Mouse (Mus musculus): Measurements from ENCODE around the gene Olfr669.
"Not testable (repeated sequence)": the region's sequence is repeated elsewhere in the genome, so short reads cannot be mapped to it uniquely, and the experiment has no call there.

DNA sequence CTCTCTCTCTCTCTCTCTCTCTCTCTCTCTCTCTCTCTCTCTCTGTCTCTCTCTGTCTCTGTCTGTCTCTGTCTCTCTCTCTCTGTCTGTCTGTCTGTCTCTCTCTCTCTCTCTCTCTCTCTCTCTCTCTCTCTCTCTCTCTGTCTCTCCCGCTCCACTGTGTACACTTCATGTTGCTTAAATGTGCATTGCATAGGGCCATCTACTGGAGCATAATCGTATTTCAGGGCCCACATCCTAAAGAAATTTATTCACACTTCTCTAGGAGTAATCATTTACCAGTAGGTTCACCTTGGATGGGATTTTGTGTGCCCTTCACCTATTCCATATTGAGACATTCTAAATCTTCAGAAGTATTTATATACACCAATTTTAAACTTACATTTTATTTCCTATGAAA is 38.5 kb downstream of the Olfr669 start:
- not testable (repeated sequence) for TF ChIP-seq GATA1, TAL1 (IDR thresholded peaks at IDR 0.05; ENCODE audit: low read length)
